Mouse (Mus musculus) heart, embryonic 15.5 days (tissue): ENCODE measurements around the gene Tpst1. TPM values are rescaled to one million over a fixed set of nuclear protein-coding genes. Genes with fewer than 3 reads are reported as not detected.
A peak's percentile ranks its signal among the peaks of the same experiment; 100 is the strongest.
"Not testable (repeated sequence)": the region's sequence is repeated elsewhere in the genome, so short reads cannot be mapped to it uniquely, and the experiment has no call there.

Source experiments
- ATAC-seq: fragments of 200-750 bp; cut with Nextera tagmentation; replicated peaks from 2 replicates; pipeline ENCODE4 v1.8.0; 2017; ENCODE audit warnings: low read depth, moderate TSS enrichment; ENCODE audit not compliant: insufficient number of reproducible peaks, insufficient read depth, low FRiP score
- H3K27ac ChIP-seq: fragments of 300-500 bp; sonication (generic); 2 replicates; pipeline ENCODE4 v1.5.1; 2015; ENCODE audit warnings: mild to moderate bottlenecking, inconsistent platforms
- H3K27me3 ChIP-seq: fragments of 300-500 bp; sonication (generic); 2 replicates; pipeline ENCODE4 v1.6.1; 2015; ENCODE audit warnings: inconsistent platforms
- H3K36me3 ChIP-seq: fragments of 300-500 bp; sonication (generic); 2 replicates; pipeline ENCODE4 v1.6.1; 2015; ENCODE audit warnings: mild to moderate bottlenecking, inconsistent platforms
- H3K4me1 ChIP-seq: fragments of 300-500 bp; sonication (generic); replicated peaks from 2 replicates; pipeline ENCODE4 v1.6.1; 2015; ENCODE audit warnings: inconsistent platforms
- H3K4me2 ChIP-seq: fragments of 300-500 bp; sonication (generic); 2 replicates; pipeline ENCODE4 v1.6.1; 2015; ENCODE audit warnings: inconsistent platforms, mild to moderate bottlenecking, moderate library complexity
- H3K4me3 ChIP-seq: fragments of 300-500 bp; sonication (generic); 2 replicates; pipeline ENCODE4 v1.5.1; 2015; ENCODE audit warnings: mild to moderate bottlenecking, inconsistent platforms
- H3K9ac ChIP-seq: fragments of 300-500 bp; sonication (generic); 2 replicates; pipeline ENCODE4 v1.6.1; 2015; ENCODE audit warnings: mild to moderate bottlenecking, inconsistent platforms
- H3K9me3 ChIP-seq: fragments of 300-500 bp; sonication (generic); replicated peaks from 2 replicates; pipeline ENCODE4 v1.6.1; 2016; ENCODE audit warnings: inconsistent platforms
- WGBS: fragments of 180-500 bp; shearing (Covaris S2); methylation state at CpG from one replicate; pipeline ENCODE4 v1.1.7; 2015; ENCODE audit warnings: mixed read lengths; 5-methylcytosine and 5-hydroxymethylcytosine counted together
- polyA plus RNA-seq: library from polyadenylated mRNA; unstranded; fragments of >200 nt; fragmentation: Nextera tagmentation; extraction: Ambion mirVana; gene quantifications from 2 replicates; pipeline ENCODE4 v1.2.1, GENCODE M21; 2015

Gene Tpst1
- polyA plus RNA-seq, result 27.2 and 33.2 TPM in 2 replicates

- H3K9ac ChIP-seq, result no peak within 1 kb of the TSS
- ATAC-seq, result no peak
Measured at GRCm38 (mm10) chr5:130073026-130073425, at the start of gene Tpst1. TSS of gene Tpst1 (plus strand) at chr5:130073326.

GRCm38 (mm10) chr5:130023767-130024539 lies 49.2 kb upstream of the Tpst1 start:
- peak overlapping the region; percentile 62 for H3K9ac ChIP-seq
- H3K9me3 ChIP-seq, result no peaks in the 10 kb centered on the region
- H3K36me3 ChIP-seq, result no peaks in the 10 kb centered on the region
- H3K4me2 ChIP-seq, result peak overlapping the region; percentile 92
- under 1% methylated on average over 32 of the region's 32 CpGs for WGBS
- ATAC-seq, result peak; percentile 92
- peaks cover 12% of the 10 kb centered on the region for H3K4me1 ChIP-seq
- H3K27me3 ChIP-seq, result peaks cover 7% of the 10 kb centered on the region; the same call in 1 of the 2 replicates
- H3K27ac ChIP-seq, result peak overlapping the region; percentile 77
- peak overlapping the region; percentile 73 for H3K4me3 ChIP-seq

More at GRCm38 (mm10) chr5:130073026-130073425, at the start of gene Tpst1:
- Histone ChIP-seq H3K27ac (no peak within 1 kb of the TSS), H3K9me3 (no peaks in the 10 kb centered on the region), H3K4me3 (no peak within 1 kb of the TSS), H3K4me2 (no peak within 1 kb of the TSS), H3K27me3 (peaks cover 17% of the 10 kb centered on the region), H3K36me3 (no peaks in the 10 kb centered on the region), H3K4me1 (0 out of 2 replicates have a peak, but pooled peaks cover 3% of the 10 kb centered on the region)
- WGBS, result 82% methylated on average over 6 of the region's 6 CpGs

- ATAC-seq, result no peak
- Histone ChIP-seq H3K36me3 (no peaks in the 10 kb centered on the region), H3K27ac (no peak overlapping the region), H3K27me3 (peaks cover 7% of the 10 kb centered on the region; the same call in 1 of the 2 replicates), H3K4me1 (peaks cover 13% of the 10 kb centered on the region), H3K4me3 (no peak overlapping the region), H3K9ac (no peak overlapping the region), H3K4me2 (no peak overlapping the region), H3K9me3 (no peaks in the 10 kb centered on the region)
- 64% methylated on average over 5 of the region's 5 CpGs for WGBS
Measured at GRCm38 (mm10) chr5:130027134-130027533, 46.0 kb upstream of the Tpst1 start.

- Histone ChIP-seq H3K36me3 (no peaks in the 10 kb centered on the region), H3K9ac (no peak overlapping the region), H3K27me3 (peaks cover 7% of the 10 kb centered on the region; the same call in 1 of the 2 replicates), H3K27ac (no peak overlapping the region), H3K4me1 (peaks cover 13% of the 10 kb centered on the region), H3K4me3 (no peak overlapping the region), H3K4me2 (no peak overlapping the region), H3K9me3 (no peaks in the 10 kb centered on the region)
- ATAC-seq, result no peak
- WGBS, result 84% methylated on average over 7 of the region's 7 CpGs
Measured at GRCm38 (mm10) chr5:130027696-130028095, 45.4 kb upstream of the Tpst1 start.

GRCm38 (mm10) chr5:130029142-130029897 lies 43.8 kb upstream of the Tpst1 start, which contains the start of the genes Asl and Crcp:
TSS of gene Asl (minus strand) at chr5:130029247.
TSS of gene Crcp (plus strand) at chr5:130029290.
- H3K4me1 ChIP-seq, result peaks cover 7% of the 10 kb centered on the region
- H3K9ac ChIP-seq, result peak within 1 kb of the TSS; percentile 79
- peak; percentile 79 for ATAC-seq
- WGBS, result 1% methylated on average over 51 of the region's 51 CpGs
- peaks cover 7% of the 10 kb centered on the region; the same call in 1 of the 2 replicates for H3K27me3 ChIP-seq
- peak within 1 kb of the TSS; percentile 70 for H3K4me2 ChIP-seq
- H3K9me3 ChIP-seq, result no peaks in the 10 kb centered on the region
- no peaks in the 10 kb centered on the region for H3K36me3 ChIP-seq
- peak within 1 kb of the TSS; percentile 95 for H3K27ac ChIP-seq
- H3K4me3 ChIP-seq, result peak within 1 kb of the TSS; percentile 91

GRCm38 (mm10) chr5:130031410-130032390 lies 41.4 kb upstream of the Tpst1 start:
- H3K4me2 ChIP-seq, result no peak overlapping the region
- H3K4me1 ChIP-seq, result peaks cover 3% of the 10 kb centered on the region; the same call in 1 of the 2 replicates
- WGBS, result 92% methylated on average over 19 of the region's 19 CpGs
- H3K27me3 ChIP-seq, result peaks cover 7% of the 10 kb centered on the region; the same call in 1 of the 2 replicates
- no peak overlapping the region for H3K27ac ChIP-seq
- H3K9ac ChIP-seq, result no peak overlapping the region
- no peaks in the 10 kb centered on the region for H3K9me3 ChIP-seq
- H3K4me3 ChIP-seq, result no peak overlapping the region
- ATAC-seq, result no peak
- H3K36me3 ChIP-seq, result peaks cover 8% of the 10 kb centered on the region; the same call in 1 of the 2 replicates

GRCm38 (mm10) chr5:130033869-130034268 lies 39.3 kb upstream of the Tpst1 start:
- ATAC-seq, result no peak
- H3K4me2 ChIP-seq, result no peak overlapping the region
- H3K4me1 ChIP-seq, result peaks cover 8% of the 10 kb centered on the region; the same call in 1 of the 2 replicates
- no peak overlapping the region for H3K9ac ChIP-seq
- H3K27ac ChIP-seq, result no peak overlapping the region
- H3K9me3 ChIP-seq, result no peaks in the 10 kb centered on the region
- no peak overlapping the region for H3K4me3 ChIP-seq
- peaks cover 8% of the 10 kb centered on the region; the same call in 1 of the 2 replicates for H3K36me3 ChIP-seq
- H3K27me3 ChIP-seq, result no peaks in the 10 kb centered on the region
- 59% methylated on average over 2 of the region's 2 CpGs for WGBS

- H3K27me3 ChIP-seq, H3K27ac ChIP-seq, H3K4me3 ChIP-seq, H3K9me3 ChIP-seq, H3K4me1 ChIP-seq, H3K9ac ChIP-seq, ATAC-seq, H3K4me2 ChIP-seq: not testable (repeated sequence)
- H3K36me3 ChIP-seq, result peaks cover 13% of the 10 kb centered on the region; the same call in 1 of the 2 replicates
- WGBS, result 74% methylated on average over 2 of the region's 2 CpGs
Measured at GRCm38 (mm10) chr5:130036300-130036699, 36.8 kb upstream of the Tpst1 start.

- Histone ChIP-seq H3K4me3 (no peak overlapping the region), H3K36me3 (peaks cover 26% of the 10 kb centered on the region), H3K27ac (no peak overlapping the region), H3K4me2 (no peak overlapping the region), H3K9me3 (no peaks in the 10 kb centered on the region), H3K27me3 (peaks cover 19% of the 10 kb centered on the region; the same call in 1 of the 2 replicates), H3K4me1 (peaks cover 5% of the 10 kb centered on the region; the same call in 1 of the 2 replicates), H3K9ac (no peak overlapping the region)
- 57% methylated on average over 19 of the region's 19 CpGs for WGBS
- peak; percentile 43; the same call in 1 of the 2 replicates for ATAC-seq
Measured at GRCm38 (mm10) chr5:130037752-130038455, 35.2 kb upstream of the Tpst1 start.

- H3K9ac ChIP-seq, result no peak overlapping the region
- no peaks in the 10 kb centered on the region for H3K9me3 ChIP-seq
- ATAC-seq, result no peak
- peaks cover 26% of the 10 kb centered on the region for H3K36me3 ChIP-seq
- H3K27ac ChIP-seq, result no peak overlapping the region
- H3K27me3 ChIP-seq, result peaks cover 41% of the 10 kb centered on the region
- H3K4me2 ChIP-seq, result no peak overlapping the region
- no peak overlapping the region for H3K4me3 ChIP-seq
- peaks cover 5% of the 10 kb centered on the region; the same call in 1 of the 2 replicates for H3K4me1 ChIP-seq
- 89% methylated on average over 4 of the region's 4 CpGs for WGBS
Measured at GRCm38 (mm10) chr5:130040797-130041196, 32.3 kb upstream of the Tpst1 start.
